Mouse (Mus musculus): Measurements from ENCODE around the gene Grin2d.

GRCm38 (mm10) chr7:45872624-45873023, 5.6 kb downstream of the Grin2d start, which contains the start of gene Kdelr1:
- TF ChIP-seq CTCF (IDR thresholded peaks at IDR 0.05; ENCODE audit: control insufficient read depth, insufficient read depth, low read length) (peak; percentile 99), POLR2A (IDR thresholded peaks at IDR 0.05; ENCODE audit: borderline replicate concordance, control insufficient read depth, low read depth, low read length) (peak; percentile 74; the same call in 1 of the 2 replicates)
